Mouse (Mus musculus) left cerebral cortex, adult 8-10 months (tissue): ENCODE data around the gene Eif4b. TPM values are rescaled to one million over a fixed set of nuclear protein-coding genes. Genes with fewer than 3 reads are reported as not detected.

ENCODE experiments used
- DNase-seq, 2 experiments: peaks; one replicate each; pipeline ENCODE4 v3.0.0; 2022; ENCODE audit warnings: low spot score in 2 of 2
- total RNA-seq, 4 experiments: library from RNA; stranded (reverse); gene quantifications; 2 replicates each; pipeline ENCODE4 v1.2.4; 2022

Gene Eif4b
- total RNA-seq, 4 experiments from 2014 or later: 191 to 203 (median 200) TPM

- DNase-seq: no peak
These were observed 28.3 kb downstream of the Eif4b start for GRCm38 (mm10) chr15:102101672-102102541.

GRCm38 (mm10) chr15:102102548-102103121, 29.1 kb downstream of the Eif4b start:
- no peak for DNase-seq

GRCm38 (mm10) chr15:102103371-102103946, 29.9 kb downstream of the Eif4b start:
- DNase-seq: no peak

GRCm38 (mm10) chr15:102103947-102104555, 30.5 kb downstream of the Eif4b start:
- DNase-seq: no peak

GRCm38 (mm10) chr15:102105360-102105759, 31.8 kb downstream of the Eif4b start:
- DNase-seq: no peak

GRCm38 (mm10) chr15:102105764-102106730, 32.5 kb downstream of the Eif4b start:
- DNase-seq: no peak

- DNase-seq: no peak
These were observed 33.3 kb downstream of the Eif4b start for GRCm38 (mm10) chr15:102106754-102107456.

- no peak for DNase-seq
These were observed 34.4 kb downstream of the Eif4b start for GRCm38 (mm10) chr15:102107689-102108573.

- DNase-seq: no peak
These were observed 35.3 kb downstream of the Eif4b start for GRCm38 (mm10) chr15:102108651-102109525.

- DNase-seq: no peak
These were observed 36.7 kb downstream of the Eif4b start for GRCm38 (mm10) chr15:102110271-102110670.

- no peak for DNase-seq
These were observed 37.3 kb downstream of the Eif4b start for GRCm38 (mm10) chr15:102110701-102111494.

- no peak for DNase-seq
These were observed 37.9 kb downstream of the Eif4b start for GRCm38 (mm10) chr15:102111495-102111829.

- no peak for DNase-seq
These were observed 38.6 kb downstream of the Eif4b start for GRCm38 (mm10) chr15:102112181-102112580.

- DNase-seq: no peak
These were observed 39.3 kb downstream of the Eif4b start for GRCm38 (mm10) chr15:102112827-102113226.

- DNase-seq: no peak
These were observed 40.1 kb downstream of the Eif4b start for GRCm38 (mm10) chr15:102113674-102114073.

- no peak for DNase-seq
These were observed 41.2 kb downstream of the Eif4b start for GRCm38 (mm10) chr15:102114651-102115260.

- DNase-seq: no peak
These were observed 42.2 kb downstream of the Eif4b start for GRCm38 (mm10) chr15:102115731-102116231.
